Mouse (Mus musculus) cerebellum, adult 2 months (tissue): ENCODE measurements around the gene Galnt15. TPM values are rescaled to one million over a fixed set of nuclear protein-coding genes. Genes with fewer than 3 reads are reported as not detected.

Experiments used
- DNase-seq, 2 experiments: peaks; one replicate each; pipeline ENCODE4 v3.0.0; 2021
- H3K27ac ChIP-seq: fragments of 200-500 bp; 2 replicates; pipeline ENCODE4 v1.5.1; 2012; ENCODE audit warnings: low read length, control low read depth, inconsistent platforms; ENCODE audit not compliant: insufficient read depth
- H3K27me3 ChIP-seq: fragments of 200-500 bp; 2 replicates; pipeline ENCODE4 v1.6.1; 2012; ENCODE audit warnings: inconsistent platforms, mild to moderate bottlenecking, low read length, moderate library complexity; ENCODE audit not compliant: control insufficient read depth, insufficient read depth
- H3K4me1 ChIP-seq: fragments of 200-500 bp; 2 replicates; pipeline ENCODE4 v1.6.1; 2011; ENCODE audit warnings: low read length; ENCODE audit not compliant: control insufficient read depth, insufficient read depth
- H3K4me3 ChIP-seq: fragments of 200-500 bp; replicated peaks from 2 replicates; pipeline ENCODE3; 2011; ENCODE audit warnings: mild to moderate bottlenecking, low read depth, low read length, control low read depth; ENCODE audit not compliant: insufficient read depth
- CTCF ChIP-seq: fragments of 200-500 bp; IDR thresholded peaks from 2 replicates; pipeline ENCODE4 v1.5.1; 2011; ENCODE audit warnings: low read depth, mild to moderate bottlenecking, control low read depth, low read length, moderate library complexity, borderline replicate concordance; ENCODE audit not compliant: insufficient read depth
- POLR2A ChIP-seq: fragments of 200-500 bp; IDR thresholded peaks from 2 replicates; pipeline ENCODE4 v1.6.1; 2011; ENCODE audit warnings: low read length, control low read depth, borderline replicate concordance; ENCODE audit not compliant: insufficient read depth
- WGBS: fragments of 180-500 bp; shearing (Covaris S2); methylation state at CpG from one replicate; pipeline ENCODE4 v1.1.7; 2018; 5-methylcytosine and 5-hydroxymethylcytosine counted together
- polyA plus RNA-seq: library from polyadenylated mRNA; depleted of rRNA; stranded (reverse); fragments of >200 nt; gene quantifications from 2 replicates; pipeline ENCODE4 v1.2.3, GENCODE M21; 2012

Galnt15 gene
- polyA plus RNA-seq, 1 experiment = 14.5 TPM

DNA sequence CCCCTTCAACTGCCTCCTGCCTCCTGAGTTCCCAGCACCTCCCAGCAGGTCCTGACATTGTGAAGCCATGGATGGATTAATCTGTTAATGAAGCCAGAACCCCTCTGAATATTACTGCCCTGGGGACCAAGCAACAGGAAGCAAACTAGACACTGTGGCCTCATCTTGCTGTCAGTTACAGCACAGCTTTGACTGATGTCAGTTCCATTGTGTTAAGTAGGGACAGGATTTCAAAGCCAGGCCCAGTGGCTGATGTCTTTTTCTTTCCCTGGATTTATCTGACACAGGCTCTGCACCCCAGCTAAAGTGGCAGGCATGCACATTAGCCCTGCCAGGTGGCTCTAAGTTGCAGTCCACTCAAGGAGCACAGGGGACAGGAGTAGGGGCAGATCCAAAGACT, 44.0 kb downstream of the Galnt15 start:
- H3K27ac ChIP-seq = no peak overlapping the region
- no peak for DNase-seq
- TF ChIP-seq CTCF (no peak), POLR2A (no peak)
- H3K27me3 ChIP-seq = no peaks in the 10 kb centered on the region
- peaks cover 22% of the 10 kb centered on the region for H3K4me1 ChIP-seq
- no peak overlapping the region for H3K4me3 ChIP-seq

DNA sequence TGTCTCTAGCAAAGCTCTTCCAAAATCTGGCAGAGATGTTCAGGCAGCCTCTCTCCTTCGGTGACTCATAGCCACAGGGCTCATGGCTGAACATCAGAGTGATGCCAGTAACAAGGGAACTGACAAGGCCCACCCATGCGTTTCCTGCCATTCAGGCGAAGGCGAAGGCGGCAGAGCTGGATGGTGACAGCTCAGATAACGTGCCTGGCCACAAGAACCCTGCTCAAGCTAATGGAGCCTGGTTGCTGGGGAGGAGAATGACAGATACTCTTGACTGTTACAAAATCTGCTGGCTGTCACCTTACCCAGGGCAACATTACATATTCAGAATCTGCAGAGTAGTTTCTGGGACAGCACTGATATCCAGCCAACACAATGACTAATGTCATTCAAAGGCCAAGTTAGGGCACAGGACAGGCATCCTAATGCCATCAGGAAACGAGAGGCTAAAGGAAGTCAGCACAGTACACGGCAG, 44.5 kb downstream of the Galnt15 start:
- TF ChIP-seq POLR2A (no peak), CTCF (no peak)
- Histone ChIP-seq H3K27ac (no peak overlapping the region), H3K4me3 (no peak overlapping the region), H3K27me3 (no peaks in the 10 kb centered on the region), H3K4me1 (peaks cover 22% of the 10 kb centered on the region)
- WGBS = 36% methylated on average over 8 of the region's 8 CpGs
- peak; percentile 55 to 64 for DNase-seq

DNA sequence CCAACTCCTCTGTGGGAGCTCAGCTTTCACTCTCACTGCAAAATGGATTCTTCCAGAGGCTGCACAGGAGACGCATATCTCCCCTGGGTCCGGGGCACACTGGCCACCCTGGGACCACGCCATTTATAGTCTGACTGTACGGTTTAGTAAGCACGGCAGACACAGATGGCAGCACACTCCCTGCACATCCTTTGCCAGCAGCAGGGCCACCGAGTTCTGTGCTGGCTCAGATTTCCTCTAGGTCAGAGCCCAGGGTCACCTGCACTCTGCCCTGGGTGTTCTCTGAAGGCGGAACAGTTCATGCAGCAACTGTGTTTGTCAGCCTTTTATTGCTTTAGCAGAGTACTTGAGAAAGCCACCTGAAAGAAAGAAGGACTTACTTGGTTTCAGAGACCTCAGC, 45.1 kb downstream of the Galnt15 start:
- 25% methylated on average over 7 of the region's 7 CpGs for WGBS
- H3K4me3 ChIP-seq = no peak overlapping the region
- H3K27me3 ChIP-seq = no peaks in the 10 kb centered on the region
- H3K27ac ChIP-seq = no peak overlapping the region
- peaks cover 22% of the 10 kb centered on the region for H3K4me1 ChIP-seq
- TF ChIP-seq CTCF (no peak), POLR2A (no peak)
- DNase-seq = peak; percentile 39 to 49

DNA sequence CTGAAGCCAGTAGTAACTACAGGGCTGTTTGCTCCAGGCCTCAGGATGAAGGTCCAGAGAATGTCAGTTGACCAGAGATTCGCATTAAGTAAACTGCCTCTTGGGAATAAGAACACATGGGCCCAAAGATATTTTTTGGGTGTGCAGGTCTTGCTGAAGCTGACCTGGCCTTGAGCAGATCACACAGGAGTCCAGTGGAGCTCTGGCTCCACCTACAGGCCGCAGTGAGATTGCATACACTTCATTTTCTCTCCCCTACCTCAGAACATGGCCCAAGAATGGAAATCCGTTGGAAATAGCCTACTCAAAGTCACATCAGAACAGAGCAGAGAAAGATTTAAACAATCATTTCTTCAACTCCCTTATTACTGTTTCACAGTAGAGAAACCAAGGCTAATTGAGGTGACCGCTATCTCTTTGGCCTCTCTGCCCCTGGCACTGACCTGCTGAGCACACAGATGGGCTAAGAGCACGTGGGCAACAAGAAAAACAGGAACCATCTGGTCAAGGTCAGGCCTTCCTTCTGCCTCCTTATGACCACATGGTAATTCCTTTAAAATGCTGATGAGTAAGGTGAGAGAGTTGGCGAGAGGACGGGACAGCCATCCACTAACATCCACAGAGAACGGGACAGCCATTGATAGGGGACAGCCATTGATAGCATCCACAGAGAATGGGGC, 48.2 kb downstream of the Galnt15 start:
- H3K4me1 ChIP-seq = peaks cover 22% of the 10 kb centered on the region
- peak overlapping the region; percentile 49 for H3K27ac ChIP-seq
- 6% methylated on average over 8 of the region's 8 CpGs for WGBS
- no peaks in the 10 kb centered on the region for H3K27me3 ChIP-seq
- peak; percentile 83 to 88 for DNase-seq
- peak; percentile 99 for TF ChIP-seq CTCF
- TF ChIP-seq POLR2A = no peak
- no peak overlapping the region for H3K4me3 ChIP-seq

DNA sequence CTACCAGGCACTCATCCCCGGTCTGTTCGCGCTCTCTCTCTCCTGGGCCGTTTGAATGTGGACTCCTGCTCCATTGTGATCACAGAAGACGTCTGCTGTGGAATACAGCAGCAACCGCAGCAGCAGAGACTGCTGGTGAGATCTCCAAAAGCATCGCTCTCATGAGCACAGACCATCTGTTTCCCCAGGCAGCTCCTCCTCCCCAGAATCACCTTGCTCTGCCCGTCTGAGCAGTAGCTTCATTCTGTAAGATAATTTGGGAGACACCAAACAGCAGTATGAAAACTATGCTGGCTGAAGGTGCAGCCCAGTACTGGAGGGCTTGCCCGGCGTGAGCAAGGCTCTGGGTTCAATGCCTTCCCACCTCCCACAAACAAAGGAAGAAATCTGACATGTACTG, 52.2 kb downstream of the Galnt15 start:
- DNase-seq = no peak
- TF ChIP-seq POLR2A = no peak
- no peak for TF ChIP-seq CTCF
- Histone ChIP-seq H3K4me1 (peaks cover 6% of the 10 kb centered on the region), H3K27ac (no peak overlapping the region), H3K27me3 (no peaks in the 10 kb centered on the region), H3K4me3 (no peak overlapping the region)
- 69% methylated on average over 10 of the region's 10 CpGs for WGBS

DNA sequence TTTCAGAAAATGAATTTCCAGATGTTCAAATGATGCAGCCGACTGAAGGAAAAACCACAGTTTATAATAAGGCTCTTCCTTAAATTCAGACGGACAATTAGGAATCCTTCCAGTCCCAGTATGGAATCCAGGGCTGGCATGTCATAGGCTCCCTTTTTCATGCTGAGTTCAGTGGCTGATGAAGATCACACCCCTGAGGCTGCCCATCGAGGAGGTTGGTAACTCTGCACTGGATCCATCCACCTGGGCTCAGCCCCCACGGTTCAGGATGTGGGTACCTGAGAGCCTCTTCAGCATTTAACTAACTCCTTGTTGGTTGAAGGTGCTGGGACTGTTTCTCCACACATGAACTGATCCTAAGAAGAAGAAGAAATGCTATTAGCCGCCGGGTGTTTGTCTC, 54.1 kb downstream of the Galnt15 start:
- TF ChIP-seq CTCF (no peak), POLR2A (no peak)
- Histone ChIP-seq H3K27me3 (no peaks in the 10 kb centered on the region), H3K4me1 (no peaks in the 10 kb centered on the region), H3K4me3 (no peak overlapping the region), H3K27ac (no peak overlapping the region)
- 87% methylated on average over 6 of the region's 6 CpGs for WGBS
- no peak for DNase-seq

DNA sequence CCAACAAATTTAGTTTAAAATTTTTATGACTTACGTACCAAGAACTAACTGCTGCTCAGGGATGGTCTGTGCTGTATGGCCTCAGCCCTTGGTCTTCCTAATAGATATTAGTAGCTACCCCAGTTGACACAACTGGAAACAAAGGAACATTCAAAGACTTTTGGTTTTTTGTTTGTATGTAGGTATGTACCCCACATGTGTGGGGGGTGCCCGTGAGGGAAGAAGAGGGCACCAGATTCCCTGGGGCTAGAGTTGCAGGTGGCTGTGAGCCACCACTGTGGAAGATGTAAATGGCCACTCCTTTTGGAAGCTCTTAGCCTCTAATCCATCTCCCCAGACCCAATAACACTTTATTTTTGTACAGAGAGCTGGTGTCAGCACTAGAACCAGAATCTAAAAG, 54.7 kb downstream of the Galnt15 start:
- Histone ChIP-seq H3K4me3 (no peak overlapping the region), H3K27me3 (no peaks in the 10 kb centered on the region), H3K27ac (no peak overlapping the region), H3K4me1 (no peaks in the 10 kb centered on the region)
- WGBS = 82% methylated on average over 2 of the region's 2 CpGs
- no peak for TF ChIP-seq POLR2A
- TF ChIP-seq CTCF = no peak
- no peak for DNase-seq

DNA sequence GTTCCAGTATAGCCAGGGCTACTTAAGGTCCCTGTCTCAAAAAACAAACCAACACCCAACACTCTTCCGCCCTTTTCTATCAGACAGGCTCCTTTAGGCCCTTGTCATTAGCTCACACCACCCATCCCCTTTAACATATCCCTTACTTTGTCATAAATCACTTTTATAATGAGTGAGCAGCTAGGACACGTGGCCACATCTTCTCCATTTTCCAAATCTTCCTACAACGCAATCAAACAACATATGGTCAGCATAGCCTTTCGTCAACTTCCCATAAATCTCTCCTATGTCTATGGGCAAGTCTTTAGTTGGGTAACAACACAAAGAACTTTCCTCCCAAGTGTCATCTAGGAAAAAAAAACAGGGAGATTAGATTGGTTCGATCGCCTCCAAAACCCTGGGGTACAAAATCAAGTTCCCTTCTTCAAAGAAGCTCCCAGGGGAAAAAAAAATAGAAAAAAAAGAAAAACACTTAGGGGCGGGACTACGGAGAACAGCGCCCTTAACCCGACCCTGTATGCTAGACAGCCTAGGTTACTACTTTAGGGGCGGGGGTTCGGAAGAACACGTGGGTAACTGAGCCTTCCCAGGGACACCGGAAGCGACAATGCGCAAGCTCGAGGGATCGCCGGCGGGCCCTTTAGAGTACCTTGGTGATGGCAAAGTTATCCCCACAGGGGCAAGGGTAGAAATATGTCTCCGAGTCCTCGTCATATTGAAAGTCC, 56.1 kb downstream of the Galnt15 start, which contains the start of gene Oxnad1:
Gene Oxnad1, plus strand, starts transcription at position 614 of the 725 bp plus-strand sequence.
- H3K27ac ChIP-seq = peak within 1 kb of the TSS; percentile 67
- H3K27me3 ChIP-seq = no peaks in the 10 kb centered on the region
- peak within 1 kb of the TSS; percentile 61 for H3K4me3 ChIP-seq
- 2% methylated on average over 22 of the region's 22 CpGs for whole genome bisulfite sequencing
- no peak for DNase-seq
- TF ChIP-seq CTCF (no peak), POLR2A (no peak)
- H3K4me1 ChIP-seq = no peaks in the 10 kb centered on the region
